Mouse (Mus musculus) spleen, postnatal 4 days (tissue): Measurements from ENCODE around the gene Maff.
A peak's percentile ranks its signal among the peaks of the same experiment; 100 is the strongest.

Experiments used
- DNase-seq, 2 experiments: peaks; one replicate each; pipeline ENCODE4 v3.0.0; 2022; ENCODE audit warnings: low spot score in 2 of 2

Gene Maff

DNA sequence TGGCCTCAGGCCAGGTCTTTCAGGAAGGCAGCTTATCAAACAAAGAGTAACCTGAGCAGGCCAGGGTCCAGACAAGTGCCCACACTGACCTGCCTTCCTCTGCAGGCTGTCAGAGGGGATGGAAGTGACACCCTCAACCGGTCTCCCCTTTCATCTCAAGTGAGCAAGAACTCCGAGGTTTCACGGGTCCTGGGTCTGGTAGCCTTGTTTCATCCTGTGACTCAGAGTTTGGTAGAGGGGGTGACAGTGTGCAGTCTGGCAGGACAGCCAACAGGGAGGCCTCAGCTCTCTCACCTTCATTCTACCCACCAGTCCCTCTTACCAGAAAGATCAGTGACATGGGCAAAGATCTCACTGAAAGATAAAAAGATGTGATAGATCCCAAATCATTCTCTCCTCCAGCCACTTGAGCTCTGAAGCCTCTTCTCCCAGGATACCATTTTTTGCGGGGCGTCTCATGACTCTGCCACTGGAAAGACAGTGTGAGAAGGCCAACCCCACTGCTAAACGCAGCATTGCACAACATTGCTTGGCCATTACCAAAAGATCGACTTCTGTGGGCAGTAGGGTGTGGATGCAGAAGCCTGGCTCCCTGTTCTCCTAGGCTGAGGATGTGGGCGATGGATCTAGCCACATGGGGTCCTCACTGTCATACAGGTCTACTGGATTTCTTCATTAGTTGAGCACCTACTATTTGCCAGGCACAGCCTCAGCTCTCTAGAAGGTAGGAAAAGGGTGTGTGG lies at the start of gene Maff:
Maff (plus strand) TSS at position 571 of the 743 bp plus-strand sequence.
- DNase-seq, result no peak

DNA sequence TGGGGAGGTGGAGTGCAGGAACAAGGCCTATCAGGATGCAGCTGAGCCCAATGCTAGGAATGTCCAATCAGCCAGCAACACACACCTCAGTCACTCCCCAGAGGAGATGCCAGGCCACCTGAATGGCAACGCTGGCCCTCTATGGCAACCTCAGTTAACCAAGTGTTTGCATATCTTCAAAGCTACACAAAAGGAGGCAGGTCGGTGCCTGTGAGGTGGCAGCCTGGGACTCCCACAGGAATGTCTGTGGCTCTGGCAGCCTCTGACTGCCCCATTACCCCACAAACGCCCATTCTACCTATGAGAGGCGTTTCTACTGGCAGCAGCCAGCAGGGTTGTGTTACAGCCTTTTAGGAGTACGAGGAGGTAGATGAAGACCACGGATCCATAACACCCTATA lies 47.9 kb upstream of the Maff start:
- DNase-seq, result no peak

DNA sequence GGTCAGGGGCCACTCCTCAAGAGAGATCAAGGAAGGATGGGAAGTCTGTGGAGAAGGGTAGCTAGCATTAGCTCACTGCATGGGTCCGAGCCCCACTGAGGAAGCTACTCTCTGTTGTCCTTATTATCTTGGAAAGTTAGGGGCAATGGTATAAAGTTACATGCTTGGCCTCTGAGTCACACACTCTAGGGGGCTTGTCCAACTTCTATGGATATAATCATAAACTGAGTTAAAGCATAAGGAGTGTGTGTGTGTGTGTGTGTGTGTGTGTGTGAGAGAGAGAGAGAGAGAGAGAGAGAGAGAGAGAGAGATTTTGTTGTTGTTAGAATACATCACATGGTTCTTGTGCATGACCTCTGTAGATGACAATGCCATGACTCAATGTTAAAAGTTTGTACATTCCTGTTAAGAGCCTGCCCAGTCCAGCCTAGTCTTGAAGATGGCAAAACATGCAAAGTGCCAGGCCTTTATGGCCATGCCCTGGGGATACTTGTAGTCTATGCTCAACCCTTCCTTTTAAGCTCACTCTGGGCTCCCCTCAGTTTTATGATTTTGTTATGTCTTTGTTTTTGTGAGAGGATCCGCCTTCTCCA lies 46.8 kb upstream of the Maff start:
- no peak for DNase-seq

DNA sequence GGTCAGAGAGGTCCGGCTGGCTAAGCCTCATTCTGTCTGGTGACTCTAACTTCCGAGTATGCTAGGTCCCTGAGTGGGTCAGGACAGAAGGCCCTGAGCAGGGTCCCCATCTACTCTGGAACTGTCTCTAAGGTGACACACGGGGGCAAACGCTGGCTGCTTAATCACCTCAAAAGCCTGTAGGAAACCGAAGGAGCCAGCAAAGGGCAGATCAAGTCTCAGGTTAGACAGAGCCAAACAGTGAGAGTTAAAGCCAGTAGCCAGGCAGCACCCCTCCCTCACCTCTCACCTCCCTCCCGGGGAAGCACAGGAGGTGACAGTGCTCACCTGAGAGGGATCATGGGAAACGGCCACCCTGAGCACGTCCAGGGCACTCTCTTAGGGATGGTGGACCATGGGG lies 42.7 kb upstream of the Maff start:
- DNase-seq, result no peak

DNA sequence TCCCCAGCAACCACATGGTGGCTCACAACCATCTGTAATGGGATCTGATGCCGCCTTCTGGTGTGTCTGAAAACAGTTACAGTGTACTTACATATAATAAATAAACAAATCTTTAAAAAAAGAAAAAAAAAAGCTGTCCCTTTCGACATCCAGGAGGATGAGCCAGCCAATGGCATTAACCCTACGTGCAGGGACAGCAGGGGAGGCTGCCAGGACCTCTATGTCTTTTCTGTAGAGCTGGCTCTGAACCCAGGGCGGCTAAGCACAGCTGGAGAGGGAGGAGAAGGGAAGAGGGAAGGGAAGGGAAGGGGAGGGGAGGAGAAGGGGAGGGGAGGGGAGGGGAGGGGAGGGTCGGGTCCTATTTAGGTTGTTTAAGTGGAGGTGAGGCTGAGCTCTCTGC lies 41.6 kb upstream of the Maff start:
- DNase-seq, result no peak

DNA sequence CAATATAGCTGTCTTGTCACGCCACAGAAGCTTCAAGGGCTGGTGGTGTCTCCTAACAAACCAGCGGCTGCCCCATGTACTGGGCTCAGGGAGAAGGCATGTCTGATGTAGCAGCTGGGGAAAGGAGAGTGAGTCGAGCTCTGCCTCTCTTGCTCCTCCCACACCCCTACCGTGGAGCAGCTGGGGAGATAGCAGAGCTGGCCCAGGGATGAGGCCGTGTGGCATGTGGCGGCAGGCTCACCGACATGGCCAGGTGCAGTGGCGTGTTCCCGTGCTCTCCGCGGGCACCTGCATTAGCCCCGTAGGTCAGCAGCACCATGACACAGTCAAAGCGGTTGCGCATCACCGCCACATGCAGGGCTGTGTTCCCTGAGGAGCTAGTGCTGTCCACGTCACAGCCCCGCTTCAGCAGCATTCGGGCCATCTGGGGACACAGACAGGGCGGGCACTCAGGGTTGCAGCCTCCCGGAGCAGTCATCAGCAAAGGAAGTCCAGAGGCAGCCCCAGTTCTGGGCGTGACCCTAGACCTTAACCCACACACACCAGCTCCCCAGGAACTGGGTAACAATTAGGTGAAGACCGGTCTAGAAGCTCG lies 40.3 kb upstream of the Maff start:
- DNase-seq, result no peak

DNA sequence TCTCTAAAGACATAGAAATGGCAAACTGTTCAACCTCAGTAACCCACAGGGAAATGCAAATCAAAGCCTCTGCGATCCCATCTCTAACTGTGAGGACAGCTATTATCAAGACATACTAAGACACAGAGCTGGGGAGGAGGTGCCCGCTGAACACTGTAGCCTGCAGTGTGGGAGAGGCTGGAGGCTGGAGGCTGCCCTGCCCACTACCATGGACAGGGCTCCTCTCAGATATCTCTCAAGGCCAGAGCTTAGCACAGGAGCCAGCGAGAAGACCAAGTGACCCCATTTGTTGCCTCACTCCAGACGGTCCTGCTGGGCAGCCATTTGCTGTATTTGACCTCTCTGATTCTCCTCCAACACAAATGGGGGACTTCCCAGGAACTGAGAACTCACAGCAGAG lies 38.6 kb upstream of the Maff start:
- no peak for DNase-seq

DNA sequence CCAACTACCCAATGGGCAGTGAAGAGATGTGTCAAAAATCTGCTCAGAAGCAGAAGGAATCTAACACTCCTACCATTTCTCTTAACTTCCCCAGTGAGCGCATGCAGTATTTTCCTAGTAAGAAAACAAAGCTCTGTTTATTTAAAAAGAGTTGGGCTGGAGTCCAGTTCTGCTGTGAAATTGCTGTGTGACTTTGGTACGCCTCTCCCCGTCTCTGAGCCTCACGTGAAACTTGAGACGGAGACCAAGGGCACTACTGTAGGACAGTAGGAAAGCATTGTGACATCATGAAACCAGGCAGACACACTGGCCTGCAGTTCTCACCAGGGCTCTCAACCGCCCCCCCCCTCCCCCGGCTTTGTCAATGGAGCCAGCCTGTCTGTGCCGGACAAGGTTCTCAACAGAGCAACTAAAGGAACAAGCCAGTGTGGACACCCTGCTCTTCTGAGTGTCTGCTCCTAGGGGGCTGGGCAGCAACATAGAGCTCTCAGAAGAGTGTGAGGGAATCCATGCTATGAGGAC lies 32.5 kb upstream of the Maff start:
- DNase-seq, result no peak

DNA sequence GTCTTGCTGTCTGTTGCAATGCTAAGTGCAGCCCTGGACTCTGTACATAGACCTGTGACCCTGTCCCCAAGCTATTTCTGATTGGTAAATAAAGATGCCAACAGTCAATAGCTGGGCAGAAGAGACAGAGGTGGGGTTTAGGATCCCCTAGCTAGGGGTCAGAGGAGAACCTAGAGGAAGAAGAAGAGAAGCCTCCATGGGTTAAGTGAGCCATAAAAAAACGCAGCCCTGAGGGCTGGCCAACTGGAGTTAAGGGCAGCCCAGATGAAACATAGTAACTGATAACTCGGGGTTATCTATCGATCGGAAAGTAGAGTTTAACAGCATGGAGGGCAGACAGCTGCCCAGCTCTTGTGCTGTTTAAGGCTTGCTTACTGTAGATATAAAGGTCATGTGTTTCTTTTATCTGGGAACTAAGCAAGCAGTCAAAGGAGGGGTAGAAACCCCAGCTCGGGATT lies 24.7 kb upstream of the Maff start:
- DNase-seq, result no peak

DNA sequence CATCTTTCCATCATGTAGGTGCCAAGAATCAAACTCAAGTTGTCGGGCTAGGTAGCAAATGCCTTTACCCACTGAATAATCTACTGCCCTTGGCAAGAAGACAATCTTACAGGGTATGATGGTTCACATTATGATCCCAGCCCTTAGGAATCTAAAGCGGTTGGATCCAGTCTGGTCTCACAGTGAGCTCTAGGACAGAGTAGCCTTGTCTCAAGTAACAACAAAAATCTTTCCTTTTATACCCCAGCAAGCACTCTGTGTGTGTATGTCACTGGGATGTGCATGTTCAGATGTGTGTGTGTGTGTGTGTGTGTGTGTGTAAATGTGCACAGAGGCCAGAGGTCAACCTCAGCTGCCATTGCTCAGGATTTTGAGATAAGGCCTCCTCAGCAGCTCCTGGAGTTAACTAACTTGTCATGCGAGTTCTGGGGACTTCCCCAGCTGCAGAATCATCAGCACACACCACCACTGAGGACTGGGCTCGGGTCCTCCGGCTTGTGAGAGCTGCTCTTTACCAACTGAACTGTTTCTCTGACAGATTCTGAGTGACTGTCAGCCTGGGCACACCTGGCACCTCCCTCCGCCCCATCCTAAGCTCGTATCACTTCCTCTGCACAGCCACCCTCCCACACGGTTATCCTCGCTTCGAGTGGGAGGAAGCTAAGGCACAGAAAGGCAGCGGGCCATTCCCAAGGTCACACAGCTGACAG lies 24.0 kb upstream of the Maff start:
- no peak for DNase-seq

DNA sequence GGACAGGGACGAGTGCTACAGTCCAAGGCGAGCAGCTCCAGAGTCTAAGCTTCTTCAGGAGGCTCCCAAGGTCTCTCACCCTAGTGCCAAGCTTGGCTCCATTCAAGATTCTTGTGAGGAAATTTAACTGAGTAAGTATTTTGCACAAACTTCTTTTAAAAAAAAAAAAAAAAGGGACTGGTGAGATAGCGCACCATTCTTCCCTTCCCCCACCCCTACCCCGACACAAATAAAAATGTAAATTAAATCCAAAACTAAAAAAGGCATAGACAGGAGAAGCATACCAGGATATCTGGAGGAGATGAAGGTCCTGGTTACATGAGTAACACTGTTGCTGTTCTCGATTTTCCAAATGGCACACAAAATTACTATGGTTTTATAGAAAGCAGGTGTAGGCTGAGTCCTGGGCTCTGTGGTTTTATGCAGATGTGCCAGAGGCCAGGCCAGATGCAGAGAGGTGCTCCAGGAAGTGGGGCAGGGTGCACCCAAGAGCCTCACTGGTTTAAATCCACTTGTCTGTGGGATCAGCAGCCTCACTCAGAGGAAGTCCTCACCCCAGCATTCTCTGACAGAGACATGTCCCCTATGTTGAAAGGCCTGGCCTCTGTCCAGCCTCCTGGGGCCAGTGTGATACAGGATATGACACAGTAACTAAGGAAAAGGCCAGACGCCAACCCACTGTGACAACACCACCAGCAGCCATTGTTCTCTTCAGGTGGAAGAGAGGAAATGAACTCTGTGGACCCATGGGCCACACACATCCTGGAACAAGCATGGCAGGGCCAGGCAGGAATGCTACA lies 23.2 kb upstream of the Maff start:
- peak; percentile 55 to 70 for DNase-seq

DNA sequence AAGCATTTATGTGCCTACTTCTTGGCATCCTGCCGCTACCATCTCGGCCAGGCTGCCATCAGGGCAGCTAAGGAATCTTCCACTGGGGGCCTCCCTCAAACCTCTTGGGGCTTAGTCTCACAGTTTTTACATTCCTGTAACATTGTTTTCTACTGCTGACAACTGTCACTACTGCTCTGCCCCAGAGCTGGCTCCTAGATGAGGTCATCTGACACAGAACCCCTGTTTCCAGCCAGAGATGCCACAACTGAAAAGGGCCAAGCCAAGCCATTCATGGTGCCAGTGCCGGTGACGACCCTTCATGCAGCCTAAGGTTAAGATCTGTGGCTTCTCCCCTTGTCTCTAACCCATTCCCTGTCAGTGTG lies 22.6 kb upstream of the Maff start:
- no peak for DNase-seq

DNA sequence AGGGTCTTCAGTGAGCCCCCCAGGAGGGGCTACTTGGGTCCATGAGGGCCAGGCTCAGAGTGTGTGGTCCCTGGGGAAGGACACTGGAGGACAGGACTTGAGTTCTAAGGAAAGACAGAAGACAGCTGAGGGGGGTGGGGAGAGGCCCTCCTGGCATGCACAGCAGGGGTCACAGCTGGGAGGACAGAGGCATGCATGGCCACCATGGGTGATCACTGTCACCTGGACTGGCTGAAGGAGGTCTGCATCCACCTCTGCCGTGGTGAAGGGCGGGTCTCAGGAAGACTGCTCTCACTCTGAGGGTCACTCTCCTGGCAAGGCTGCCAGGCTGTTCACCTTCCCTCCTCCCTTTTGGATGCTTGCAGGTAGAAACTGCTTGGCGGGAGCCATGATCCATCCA lies 22.0 kb upstream of the Maff start:
- no peak for DNase-seq

DNA sequence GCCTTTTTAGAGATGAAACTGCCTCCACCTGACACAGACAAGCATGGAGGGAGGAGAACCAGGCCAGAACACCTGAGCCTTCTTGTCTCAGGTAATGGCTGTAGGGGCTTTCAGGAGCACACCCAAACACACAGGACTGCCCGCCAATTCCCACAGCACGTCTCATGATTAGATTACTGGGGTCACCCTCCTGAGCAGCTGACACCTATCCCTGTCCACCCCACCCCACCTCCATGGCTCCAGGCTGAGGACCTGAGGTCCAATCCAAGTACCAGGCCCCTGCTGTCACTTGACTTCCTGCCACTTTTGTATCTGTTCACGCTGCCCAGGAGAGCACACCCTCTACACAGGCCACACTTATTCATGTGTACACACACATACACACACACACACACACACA lies 20.7 kb upstream of the Maff start:
- DNase-seq, result no peak

DNA sequence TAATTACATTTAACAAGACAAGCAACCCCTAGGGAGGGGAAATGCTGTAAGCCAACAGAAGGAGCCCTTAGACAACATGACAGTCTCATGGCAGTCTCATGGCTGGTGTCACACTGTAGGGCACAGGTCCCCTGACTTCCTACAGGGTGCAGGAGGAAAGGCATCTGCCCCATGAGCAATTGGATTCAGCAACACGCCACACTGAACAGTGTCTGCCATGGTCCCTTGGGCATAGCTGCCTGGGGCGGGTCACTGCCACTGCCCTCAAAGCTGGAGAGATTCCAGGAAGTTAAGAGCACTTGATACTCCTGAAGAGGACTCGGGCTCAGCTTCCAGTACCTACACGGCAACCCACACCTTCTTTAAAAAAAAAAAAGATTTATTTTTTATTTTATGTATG lies 20.2 kb upstream of the Maff start:
- DNase-seq, result no peak

DNA sequence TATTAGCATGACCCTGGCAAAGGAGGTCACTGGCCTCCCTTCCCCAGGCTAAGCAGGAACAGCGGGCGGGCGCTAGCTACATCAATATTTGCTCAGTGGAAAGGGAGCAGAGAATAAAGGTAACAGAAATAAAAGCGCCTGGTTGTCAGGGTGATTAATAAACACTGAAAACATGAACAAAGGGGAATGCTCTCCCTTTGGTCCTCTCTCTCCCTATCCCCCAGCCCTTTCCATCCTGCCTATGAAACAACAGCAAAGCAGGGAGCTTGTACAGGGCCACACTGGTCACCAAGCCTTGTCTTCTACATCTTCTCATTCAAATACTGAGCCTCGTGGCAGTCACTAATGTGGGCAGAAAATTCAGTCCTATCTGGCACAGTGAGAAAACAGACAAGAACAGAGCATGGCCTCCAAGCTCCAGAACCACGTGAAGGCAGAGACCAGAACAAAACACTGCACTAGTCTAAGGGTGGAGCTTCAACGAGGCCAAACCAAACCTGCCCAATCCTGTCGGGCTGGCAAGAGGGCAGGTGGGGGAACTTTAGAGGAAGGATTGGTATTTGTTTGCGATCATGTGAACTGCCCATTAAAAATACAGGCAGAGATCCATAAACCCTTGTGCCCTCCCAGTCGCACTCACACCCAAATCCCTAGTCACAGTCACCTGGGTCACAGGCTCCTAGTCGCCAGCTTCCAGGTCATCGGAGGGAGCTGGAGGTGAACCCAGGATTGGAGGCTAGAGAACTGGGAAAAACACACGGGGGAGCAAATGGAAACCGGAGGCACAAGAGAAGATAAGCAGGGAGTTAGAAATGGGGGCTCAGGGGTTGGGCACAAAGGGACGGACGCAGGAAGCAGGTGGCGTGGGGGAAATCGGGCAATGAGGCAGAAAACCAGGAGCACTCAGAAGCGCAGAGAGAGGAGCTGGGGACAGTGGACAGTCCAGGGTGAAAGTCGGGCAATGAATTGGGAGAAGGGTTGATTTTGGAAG lies 19.2 kb upstream of the Maff start:
- peak in 1 of 2 experiments; percentile 69 for DNase-seq

DNA sequence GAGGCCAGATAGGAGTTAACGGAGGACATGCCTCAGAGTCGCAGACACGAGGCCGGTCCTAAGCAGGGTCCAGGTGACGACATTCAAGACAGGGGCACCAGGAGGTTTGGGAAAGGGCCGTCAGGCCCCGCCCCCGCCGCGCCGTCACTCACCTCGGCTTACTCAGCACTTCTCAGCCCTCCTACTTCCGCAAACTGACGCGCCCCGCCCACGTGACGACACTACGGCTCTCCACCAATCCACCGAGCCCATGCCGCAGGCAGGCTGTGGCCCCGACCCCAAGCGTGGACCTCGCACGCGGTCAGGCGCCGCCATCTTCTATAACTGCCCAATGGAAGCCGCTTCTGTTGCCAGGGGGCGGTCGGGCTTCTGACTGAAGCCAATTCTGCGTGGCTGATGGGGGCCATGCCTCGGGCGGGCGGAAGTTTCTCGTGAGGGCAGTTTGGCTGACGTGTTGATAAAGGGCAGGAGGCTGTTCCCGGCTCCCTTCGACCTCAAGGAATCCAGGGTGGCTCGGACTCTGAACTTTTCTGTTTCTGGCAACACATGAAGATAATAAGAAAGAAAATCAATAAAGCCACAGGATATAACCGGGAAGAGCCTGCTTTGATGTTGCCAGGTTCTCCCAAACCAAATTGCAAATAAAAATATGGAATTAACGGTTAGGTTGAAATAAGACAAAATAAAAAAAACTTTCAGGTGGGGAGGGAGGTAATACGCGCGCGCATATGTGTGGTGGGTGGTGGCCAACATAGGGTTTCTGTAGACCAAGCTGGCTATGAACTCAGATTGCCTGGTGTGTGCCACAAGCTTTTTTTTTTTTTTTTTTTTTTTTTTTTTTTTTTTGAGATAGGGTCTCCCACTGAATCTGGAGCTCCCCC lies 18.1 kb upstream of the Maff start, which contains the start of gene Pla2g6:
Pla2g6 (minus strand) TSS at position 333 of the 881 bp plus-strand sequence.
- peak; percentile 97 to 98 for DNase-seq

DNA sequence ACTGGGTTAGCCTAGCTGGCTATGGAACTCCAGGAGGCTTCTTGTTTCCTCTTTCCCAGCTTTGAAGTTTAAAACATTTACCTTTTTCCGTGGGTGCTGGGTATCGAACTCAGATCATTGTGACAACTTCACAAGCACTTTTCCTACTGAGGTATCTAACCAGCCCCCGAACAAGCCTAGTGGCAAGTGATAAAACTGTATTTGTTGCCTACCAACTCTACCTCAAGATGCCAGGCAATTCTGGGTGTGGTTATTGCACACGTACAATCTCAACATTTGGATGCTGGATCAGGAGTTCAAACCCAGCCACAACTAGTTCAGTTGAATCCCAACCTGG lies 17.5 kb upstream of the Maff start:
- no peak for DNase-seq

DNA sequence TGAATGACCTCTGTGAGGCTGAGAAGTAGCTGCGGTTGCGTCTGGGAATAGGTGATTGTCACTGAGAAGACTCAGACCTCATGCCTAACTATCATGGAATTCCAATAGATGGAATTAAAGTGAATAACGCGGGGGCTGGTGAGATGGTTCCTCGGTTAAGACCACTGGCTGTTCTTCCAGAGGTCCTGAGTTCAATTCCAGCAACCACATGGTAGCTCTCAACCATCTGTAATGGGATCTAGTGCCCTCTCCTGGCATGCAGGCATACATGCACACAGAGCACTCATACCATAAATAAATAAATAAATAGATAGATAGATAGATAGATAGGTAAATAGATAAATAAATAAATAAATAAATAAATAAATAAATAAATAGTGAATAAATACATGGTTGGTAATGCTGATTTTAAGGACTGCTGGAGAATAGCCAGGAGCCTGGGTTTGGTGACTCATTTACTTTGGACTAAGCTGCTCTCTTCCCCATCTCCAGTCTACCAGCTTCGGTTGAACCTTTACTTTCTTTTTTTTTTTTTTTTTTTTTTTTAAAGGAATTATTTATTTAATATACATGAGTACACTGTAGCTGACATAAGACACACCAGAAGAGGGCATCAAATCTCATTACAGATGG lies 17.0 kb upstream of the Maff start:
- DNase-seq, result no peak
